Mouse (Mus musculus) MEL (cell line): ENCODE measurements around the gene Wdr59. TPM values are rescaled to one million over a fixed set of nuclear protein-coding genes. Genes with fewer than 3 reads are reported as not detected.

ENCODE experiments used
- DNase-seq: peaks from one replicate; pipeline ENCODE4 v3.0.0; 2011; ENCODE audit warnings: low read depth, low spot score
- H3K27ac ChIP-seq: 2 replicates; pipeline ENCODE4 v1.5.1; 2012; ENCODE audit warnings: low read depth, mild to moderate bottlenecking, control low read depth, low read length, moderate library complexity; ENCODE audit not compliant: control insufficient read depth
- H3K27me3 ChIP-seq, 2 experiments: fragments of 150-350 bp in 1 of 2; sonication (generic) in 1 of 2; 2 replicates each; pipeline ENCODE4 v1.6.1; 2012; ENCODE audit warnings: low read length in 2 of 2, mild to moderate bottlenecking in 2 of 2, improper control_type of control experiment in 1 of 2, moderate library complexity in 1 of 2; ENCODE audit not compliant: insufficient read depth in 2 of 2, control insufficient read depth in 1 of 2
- H3K36me3 ChIP-seq, 2 experiments: 2 replicates each; pipeline ENCODE4 v1.6.1; 2012 to 2014; ENCODE audit warnings: low read length in 2 of 2, improper control_type of control experiment in 1 of 2, inconsistent platforms in 1 of 2, mild to moderate bottlenecking in 1 of 2; ENCODE audit not compliant: insufficient read depth in 2 of 2, control insufficient read depth in 1 of 2
- H3K4me1 ChIP-seq, 2 experiments: fragments of 150-350 bp in 1 of 2; sonication (generic) in 1 of 2; 2 replicates each; pipeline ENCODE4 v1.6.1; 2012; ENCODE audit warnings: low read length in 2 of 2, improper control_type of control experiment in 1 of 2, mild to moderate bottlenecking in 1 of 2; ENCODE audit not compliant: insufficient read depth in 2 of 2, control insufficient read depth in 1 of 2
- H3K4me3 ChIP-seq, 2 experiments: fragments of 150-350 bp in 1 of 2; sonication (generic) in 1 of 2; 2 replicates each; pipeline ENCODE4 v1.5.1; 2012; ENCODE audit warnings: low read depth in 2 of 2, low read length in 2 of 2, mild to moderate bottlenecking in 2 of 2, moderate library complexity in 2 of 2, control low read depth in 1 of 2, improper control_type of control experiment in 1 of 2; ENCODE audit not compliant: control insufficient read depth in 1 of 2, insufficient read depth in 1 of 2
- H3K79me2 ChIP-seq: 2 replicates; pipeline ENCODE4 v1.6.1; 2012; ENCODE audit warnings: mild to moderate bottlenecking, low read length, moderate library complexity; ENCODE audit not compliant: control insufficient read depth, poor library complexity, insufficient read depth
- H3K9ac ChIP-seq: 2 replicates; pipeline ENCODE4 v1.6.1; 2012; ENCODE audit warnings: low read depth, mild to moderate bottlenecking, control low read depth, low read length, moderate library complexity; ENCODE audit not compliant: control insufficient read depth, poor library complexity, severe bottlenecking
- H3K9me3 ChIP-seq: fragments of 150-350 bp; sonication (generic); replicated peaks from 2 replicates; pipeline ENCODE4 v1.6.1; 2012; ENCODE audit warnings: mild to moderate bottlenecking, low read length, improper control_type of control experiment, moderate library complexity; ENCODE audit not compliant: insufficient read depth
- CTCF ChIP-seq, 3 experiments: IDR thresholded peaks in 2 of 3; conservative IDR thresholded peaks in 1 of 3; 2 replicates each; pipeline ENCODE4 v1.5.1; 2011 to 2012; ENCODE audit warnings: low read length in 3 of 3, low read depth in 2 of 3, mild to moderate bottlenecking in 2 of 3, improper control_type of control experiment in 1 of 3, inconsistent platforms in 1 of 3, mixed read lengths in 1 of 3, moderate library complexity in 1 of 3; ENCODE audit not compliant: control insufficient read depth in 1 of 3, insufficient read depth in 1 of 3, poor library complexity in 1 of 3, severe bottlenecking in 1 of 3
- E2F4 ChIP-seq: IDR thresholded peaks from 2 replicates; pipeline ENCODE4 v1.6.1; 2011; ENCODE audit warnings: low read depth, low read length, improper control_type of control experiment, borderline replicate concordance
- EP300 ChIP-seq, 2 experiments: IDR thresholded peaks; 2 replicates each; pipeline ENCODE4 v1.6.1; 2011; ENCODE audit warnings: improper control_type of control experiment in 2 of 2, low read length in 2 of 2, low read depth in 1 of 2, mild to moderate bottlenecking in 1 of 2
- ETS1 ChIP-seq: IDR thresholded peaks from 2 replicates; pipeline ENCODE4 v1.6.1; 2012; ENCODE audit warnings: low read depth, mild to moderate bottlenecking, inconsistent platforms, low read length, improper control_type of control experiment, moderate library complexity
- KAT2A ChIP-seq: conservative IDR thresholded peaks from 2 replicates; pipeline ENCODE4 v1.6.1; 2012; ENCODE audit warnings: low read depth, low read length, improper control_type of control experiment, inconsistent platforms
- MAZ ChIP-seq: IDR thresholded peaks from 2 replicates; pipeline ENCODE4 v1.6.1; 2012; ENCODE audit warnings: low read depth, mild to moderate bottlenecking, inconsistent platforms, low read length, improper control_type of control experiment
- MEF2A ChIP-seq: IDR thresholded peaks from 2 replicates; pipeline ENCODE4 v1.6.1; 2014; ENCODE audit warnings: low read depth, mild to moderate bottlenecking, inconsistent platforms, low read length, improper control_type of control experiment; ENCODE audit not compliant: poor library complexity, insufficient replicate concordance, severe bottlenecking; ENCODE audit errors: extremely low read depth
- MYB ChIP-seq: IDR thresholded peaks from 2 replicates; pipeline ENCODE4 v1.6.1; 2011; ENCODE audit warnings: mild to moderate bottlenecking, low read depth, low read length, improper control_type of control experiment
- NELFE ChIP-seq: IDR thresholded peaks from 2 replicates; pipeline ENCODE4 v1.6.1; 2011; ENCODE audit warnings: low read depth, low read length, improper control_type of control experiment
- POLR2AphosphoS2 ChIP-seq: IDR thresholded peaks from 2 replicates; pipeline ENCODE4 v1.6.1; 2011; ENCODE audit warnings: low read length, improper control_type of control experiment
- RCOR1 ChIP-seq: IDR thresholded peaks from 2 replicates; pipeline ENCODE4 v1.6.1; 2012; ENCODE audit warnings: low read depth, mild to moderate bottlenecking, inconsistent platforms, low read length, improper control_type of control experiment
- TAL1 ChIP-seq: IDR thresholded peaks from 2 replicates; pipeline ENCODE4 v1.6.1; 2012; ENCODE audit warnings: mild to moderate bottlenecking, inconsistent platforms, low read length, moderate library complexity, mixed read lengths
- TBP ChIP-seq: IDR thresholded peaks from 2 replicates; pipeline ENCODE4 v1.8.0; 2011; ENCODE audit warnings: low read depth, low read length, improper control_type of control experiment
- ZC3H11A ChIP-seq: IDR thresholded peaks from 2 replicates; pipeline ENCODE4 v1.6.1; 2012; ENCODE audit warnings: low read depth, mild to moderate bottlenecking, inconsistent platforms, low read length, improper control_type of control experiment
- ZKSCAN1 ChIP-seq: IDR thresholded peaks from 2 replicates; pipeline ENCODE4 v1.6.1; 2012; ENCODE audit warnings: low read depth, mild to moderate bottlenecking, inconsistent platforms, low read length, improper control_type of control experiment, moderate library complexity
- ZMIZ1 ChIP-seq: IDR thresholded peaks from 2 replicates; pipeline ENCODE4 v1.6.1; 2012; ENCODE audit warnings: low read depth, mild to moderate bottlenecking, inconsistent platforms, low read length, improper control_type of control experiment, moderate library complexity
- ZNF384 ChIP-seq: IDR thresholded peaks from 2 replicates; pipeline ENCODE4 v1.6.1; 2012; ENCODE audit warnings: low read depth, mild to moderate bottlenecking, inconsistent platforms, low read length, improper control_type of control experiment
- polyA plus RNA-seq, 2 experiments: library from polyadenylated mRNA; stranded (reverse) in 1 of 2; unstranded in 1 of 2; fragments of >175 nt in 1 of 2; fragments of >200 nt in 1 of 2; gene quantifications; 2 replicates each; pipeline versions ENCODE4 v1.2.1 to v1.2.4; 2012; ENCODE audit warnings: low replicate concordance in 2 of 2, low read depth in 1 of 2; ENCODE audit not compliant: insufficient read length in 2 of 2, insufficient read depth in 1 of 2, missing spikeins in 1 of 2
- total RNA-seq: library from RNA; depleted of rRNA; stranded (reverse); fragments of 300-350 nt; gene quantifications from 2 replicates; pipeline ENCODE4 v1.2.3, GENCODE M21; 2012

Gene Wdr59
- total and polyA plus RNA-seq, 3 experiments, result 6.5 to 16.6 TPM; not detected in 1

DNA sequence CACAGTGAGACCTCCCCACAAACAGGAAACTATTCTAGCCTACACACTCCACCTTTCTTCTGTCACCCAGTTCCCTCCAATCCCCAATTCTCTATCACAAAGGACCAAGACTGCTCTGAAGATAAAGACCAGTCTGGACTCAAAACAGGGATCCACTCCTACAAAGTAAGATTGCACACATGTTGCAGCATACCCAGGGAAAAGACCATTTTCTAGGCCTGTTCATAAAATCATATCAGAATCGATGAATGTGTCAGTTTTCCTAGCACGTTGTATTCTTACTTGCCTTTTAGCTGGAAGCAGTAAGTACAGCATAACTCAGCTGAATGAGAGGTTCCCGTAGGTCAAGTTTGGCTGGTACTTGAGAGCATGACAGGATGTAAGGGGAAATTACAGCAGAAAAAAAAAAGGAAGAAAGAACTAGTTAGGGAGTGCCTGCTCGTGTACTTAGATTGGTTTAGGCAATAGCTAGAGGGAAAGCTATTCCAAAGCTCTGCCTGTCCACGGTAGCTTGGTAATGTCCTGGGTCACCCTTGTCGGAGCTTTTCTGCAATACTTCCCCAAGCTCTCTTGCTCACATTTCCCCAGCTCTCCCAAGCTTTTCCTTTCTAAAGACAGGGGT is 4.6 kb upstream of the Wdr59 start:
- peaks cover under 1% of the 10 kb centered on the region for H3K79me2 ChIP-seq

DNA sequence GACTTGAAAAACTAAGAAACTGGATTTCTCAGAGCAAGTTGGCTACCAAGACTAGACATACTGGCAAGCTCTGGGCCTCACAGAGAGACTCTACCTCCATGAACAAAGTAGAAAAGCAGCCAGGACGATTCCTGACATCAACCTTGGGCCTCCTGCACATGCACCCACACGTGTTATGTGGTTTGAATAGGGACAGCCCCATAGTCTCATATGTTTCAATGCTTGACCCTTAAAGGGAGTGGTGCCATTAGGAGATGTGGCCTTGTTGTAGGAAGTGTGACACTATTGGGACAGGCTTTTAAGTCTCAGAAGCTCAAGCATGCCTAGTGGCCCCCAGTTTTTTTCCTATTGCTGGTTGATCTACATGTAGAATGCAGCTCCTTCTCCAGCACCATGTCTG is 4.4 kb downstream of the Wdr59 start:
- no peaks in the 10 kb centered on the region for H3K9me3 ChIP-seq
- no peak for TF ChIP-seq TAL1
- no peak for TF ChIP-seq RCOR1
- TF ChIP-seq E2F4, result no peak
- TF ChIP-seq ZMIZ1, result no peak
- TF ChIP-seq MYB, result no peak
- no peak for TF ChIP-seq MAZ
- H3K27ac ChIP-seq, result no peak overlapping the region
- peaks cover 21% of the 10 kb centered on the region for H3K79me2 ChIP-seq
- H3K27me3 ChIP-seq, result no peaks in the 10 kb centered on the region
- peaks cover 0 to 5% of the 10 kb centered on the region in 2 experiments; a peak in 3 of 4 replicates for H3K36me3 ChIP-seq
- no peak for DNase-seq
- peaks cover 4% of the 10 kb centered on the region in 2 experiments for H3K4me1 ChIP-seq
- H3K9ac ChIP-seq, result no peak overlapping the region
- H3K4me3 ChIP-seq, result no peak overlapping the region

More for the DNA sequence above, 4.6 kb upstream of the Wdr59 start:
- TF ChIP-seq KAT2A (peak; percentile 24; the same call in 1 of the 2 replicates), CTCF (IDR thresholded peaks at IDR 0.05 in 2 of 3, conservative IDR thresholded peaks at IDR 0.05 in 1 of 3; ENCODE audit: control insufficient read depth in 1 of 3, insufficient read depth in 1 of 3, low read depth in 2 of 3, low read length in 3 of 3, poor library complexity in 1 of 3, severe bottlenecking in 1 of 3) (no peak), NELFE (no peak), ETS1 (peak; percentile 28; the same call in 1 of the 2 replicates), EP300 (IDR thresholded peaks at IDR 0.05; ENCODE audit: low read depth in 1 of 2, low read length in 2 of 2) (no peak), ZC3H11A (no peak), MEF2A (no peak), MAZ (no peak), TBP (no peak), ZKSCAN1 (no peak), ZNF384 (peak; percentile 77), POLR2AphosphoS2 (no peak)
- H3K36me3 ChIP-seq, result peaks cover 0 to 14% of the 10 kb centered on the region in 2 experiments; a peak in 2 of 4 replicates
- peak; percentile 57 for DNase-seq
- peak overlapping the region; percentile 13 to 23; a peak in 3 of 4 replicates for H3K4me3 ChIP-seq
- no peaks in the 10 kb centered on the region for H3K9me3 ChIP-seq
- H3K27me3 ChIP-seq, result no peaks in the 10 kb centered on the region
- peak overlapping the region; percentile 84 for H3K27ac ChIP-seq
- peaks cover 3 to 13% of the 10 kb centered on the region in 2 experiments; a peak in 3 of 4 replicates for H3K4me1 ChIP-seq
- H3K9ac ChIP-seq, result peak overlapping the region; percentile 56
